Mouse (Mus musculus): Measurements from ENCODE around the gene Wdr61. TPM values are rescaled to one million over a fixed set of nuclear protein-coding genes. Genes with fewer than 3 reads are reported as not detected.
A peak's percentile ranks its signal among the peaks of the same experiment; 100 is the strongest.

The Wdr61 gene
- polyA plus RNA-seq, 1 experiment = 26.9 TPM

- Histone ChIP-seq H3K4me3 (ENCODE audit: control insufficient read depth, low read depth, low read length) (no peak overlapping the region), H3K27me3 (ENCODE audit: control insufficient read depth, insufficient read depth, low read length) (no peaks in the 10 kb centered on the region), H3K36me3 (ENCODE audit: control insufficient read depth, insufficient read depth, low read length) (no peaks in the 10 kb centered on the region), H3K27ac (ENCODE audit: control insufficient read depth, insufficient read depth, low read depth, low read length) (no peak overlapping the region), H3K4me1 (ENCODE audit: control insufficient read depth, insufficient read depth, low read length) (no peaks in the 10 kb centered on the region)
- no peak for TF ChIP-seq POLR2A (IDR thresholded peaks at IDR 0.05; ENCODE audit: control insufficient read depth, low read depth, low read length)
- no peak for TF ChIP-seq CTCF (IDR thresholded peaks at IDR 0.05; ENCODE audit: control insufficient read depth, insufficient read depth, insufficient replicate concordance, low read depth, low read length)
Observed at GRCm38 (mm10) chr9:54745740-54746370, 11.5 kb upstream of the Wdr61 start.

- H3K4me3 ChIP-seq (ENCODE audit: control insufficient read depth, low read depth, low read length) = no peak overlapping the region
- H3K27me3 ChIP-seq (ENCODE audit: control insufficient read depth, insufficient read depth, low read length) = no peaks in the 10 kb centered on the region
- H3K36me3 ChIP-seq (ENCODE audit: control insufficient read depth, insufficient read depth, low read length) = no peaks in the 10 kb centered on the region
- no peak overlapping the region for H3K27ac ChIP-seq (ENCODE audit: control insufficient read depth, insufficient read depth, low read depth, low read length)
- TF ChIP-seq POLR2A (IDR thresholded peaks at IDR 0.05; ENCODE audit: control insufficient read depth, low read depth, low read length) = no peak
- TF ChIP-seq CTCF (IDR thresholded peaks at IDR 0.05; ENCODE audit: control insufficient read depth, insufficient read depth, insufficient replicate concordance, low read depth, low read length) = no peak
- no peaks in the 10 kb centered on the region for H3K4me1 ChIP-seq (ENCODE audit: control insufficient read depth, insufficient read depth, low read length)
Observed at GRCm38 (mm10) chr9:54743891-54744290, 9.6 kb upstream of the Wdr61 start.

- H3K4me1 ChIP-seq (ENCODE audit: control insufficient read depth, insufficient read depth, low read length) = no peaks in the 10 kb centered on the region
- no peaks in the 10 kb centered on the region for H3K36me3 ChIP-seq (ENCODE audit: control insufficient read depth, insufficient read depth, low read length)
- H3K27me3 ChIP-seq (ENCODE audit: control insufficient read depth, insufficient read depth, low read length) = no peaks in the 10 kb centered on the region
- no peak for TF ChIP-seq POLR2A (IDR thresholded peaks at IDR 0.05; ENCODE audit: control insufficient read depth, low read depth, low read length)
- TF ChIP-seq CTCF (IDR thresholded peaks at IDR 0.05; ENCODE audit: control insufficient read depth, insufficient read depth, insufficient replicate concordance, low read depth, low read length) = peak; percentile 66; the same call in 1 of the 2 replicates
- H3K27ac ChIP-seq (ENCODE audit: control insufficient read depth, insufficient read depth, low read depth, low read length) = no peak overlapping the region
- no peak overlapping the region for H3K4me3 ChIP-seq (ENCODE audit: control insufficient read depth, low read depth, low read length)
Observed at GRCm38 (mm10) chr9:54738376-54738775, 4.1 kb upstream of the Wdr61 start.

- Histone ChIP-seq H3K27ac (ENCODE audit: control insufficient read depth, insufficient read depth, low read depth, low read length) (no peak overlapping the region), H3K27me3 (ENCODE audit: control insufficient read depth, insufficient read depth, low read length) (no peaks in the 10 kb centered on the region), H3K36me3 (ENCODE audit: control insufficient read depth, insufficient read depth, low read length) (no peaks in the 10 kb centered on the region), H3K4me3 (ENCODE audit: control insufficient read depth, low read depth, low read length) (no peak overlapping the region), H3K4me1 (ENCODE audit: control insufficient read depth, insufficient read depth, low read length) (no peaks in the 10 kb centered on the region)
- peak; percentile 40; the same call in 1 of the 2 replicates for TF ChIP-seq CTCF (IDR thresholded peaks at IDR 0.05; ENCODE audit: control insufficient read depth, insufficient read depth, insufficient replicate concordance, low read depth, low read length)
- TF ChIP-seq POLR2A (IDR thresholded peaks at IDR 0.05; ENCODE audit: control insufficient read depth, low read depth, low read length) = no peak
Observed at GRCm38 (mm10) chr9:54736284-54736701, 2.0 kb upstream of the Wdr61 start.

- Histone ChIP-seq H3K36me3 (ENCODE audit: control insufficient read depth, insufficient read depth, low read length) (no peaks in the 10 kb centered on the region), H3K27ac (ENCODE audit: control insufficient read depth, insufficient read depth, low read depth, low read length) (no peak overlapping the region), H3K4me3 (ENCODE audit: control insufficient read depth, low read depth, low read length) (peak overlapping the region; percentile 93), H3K4me1 (ENCODE audit: control insufficient read depth, insufficient read depth, low read length) (no peaks in the 10 kb centered on the region), H3K27me3 (ENCODE audit: control insufficient read depth, insufficient read depth, low read length) (no peaks in the 10 kb centered on the region)
- TF ChIP-seq POLR2A (IDR thresholded peaks at IDR 0.05; ENCODE audit: control insufficient read depth, low read depth, low read length) = no peak; the same call in 1 of the 2 replicates
- no peak for TF ChIP-seq CTCF (IDR thresholded peaks at IDR 0.05; ENCODE audit: control insufficient read depth, insufficient read depth, insufficient replicate concordance, low read depth, low read length)
Observed at GRCm38 (mm10) chr9:54734639-54735252, 427 bp upstream of the Wdr61 start.

GRCm38 (mm10) chr9:54732122-54732521 lies 2.2 kb downstream of the Wdr61 start:
- H3K36me3 ChIP-seq (ENCODE audit: control insufficient read depth, insufficient read depth, low read length) = no peaks in the 10 kb centered on the region

GRCm38 (mm10) chr9:54726315-54726714 lies 8.0 kb downstream of the Wdr61 start:
- TF ChIP-seq CTCF (IDR thresholded peaks at IDR 0.05; ENCODE audit: control insufficient read depth, insufficient read depth, insufficient replicate concordance, low read depth, low read length) (no peak), POLR2A (IDR thresholded peaks at IDR 0.05; ENCODE audit: control insufficient read depth, low read depth, low read length) (no peak)
- Histone ChIP-seq H3K27me3 (ENCODE audit: control insufficient read depth, insufficient read depth, low read length) (no peaks in the 10 kb centered on the region), H3K36me3 (ENCODE audit: control insufficient read depth, insufficient read depth, low read length) (peaks cover 3% of the 10 kb centered on the region), H3K27ac (ENCODE audit: control insufficient read depth, insufficient read depth, low read depth, low read length) (no peak overlapping the region), H3K4me3 (ENCODE audit: control insufficient read depth, low read depth, low read length) (no peak overlapping the region), H3K4me1 (ENCODE audit: control insufficient read depth, insufficient read depth, low read length) (no peaks in the 10 kb centered on the region)

More at GRCm38 (mm10) chr9:54732122-54732521, 2.2 kb downstream of the Wdr61 start:
- Histone ChIP-seq H3K4me3 (ENCODE audit: control insufficient read depth, low read depth, low read length) (no peak overlapping the region), H3K4me1 (ENCODE audit: control insufficient read depth, insufficient read depth, low read length) (no peaks in the 10 kb centered on the region), H3K27ac (ENCODE audit: control insufficient read depth, insufficient read depth, low read depth, low read length) (no peak overlapping the region), H3K27me3 (ENCODE audit: control insufficient read depth, insufficient read depth, low read length) (no peaks in the 10 kb centered on the region)
- TF ChIP-seq CTCF (IDR thresholded peaks at IDR 0.05; ENCODE audit: control insufficient read depth, insufficient read depth, insufficient replicate concordance, low read depth, low read length) (no peak), POLR2A (IDR thresholded peaks at IDR 0.05; ENCODE audit: control insufficient read depth, low read depth, low read length) (no peak)
